Mouse (Mus musculus): Measurements from ENCODE around the gene Slc25a17.
A peak's percentile ranks its signal among the peaks of the same experiment; 100 is the strongest.

The Slc25a17 gene

DNA sequence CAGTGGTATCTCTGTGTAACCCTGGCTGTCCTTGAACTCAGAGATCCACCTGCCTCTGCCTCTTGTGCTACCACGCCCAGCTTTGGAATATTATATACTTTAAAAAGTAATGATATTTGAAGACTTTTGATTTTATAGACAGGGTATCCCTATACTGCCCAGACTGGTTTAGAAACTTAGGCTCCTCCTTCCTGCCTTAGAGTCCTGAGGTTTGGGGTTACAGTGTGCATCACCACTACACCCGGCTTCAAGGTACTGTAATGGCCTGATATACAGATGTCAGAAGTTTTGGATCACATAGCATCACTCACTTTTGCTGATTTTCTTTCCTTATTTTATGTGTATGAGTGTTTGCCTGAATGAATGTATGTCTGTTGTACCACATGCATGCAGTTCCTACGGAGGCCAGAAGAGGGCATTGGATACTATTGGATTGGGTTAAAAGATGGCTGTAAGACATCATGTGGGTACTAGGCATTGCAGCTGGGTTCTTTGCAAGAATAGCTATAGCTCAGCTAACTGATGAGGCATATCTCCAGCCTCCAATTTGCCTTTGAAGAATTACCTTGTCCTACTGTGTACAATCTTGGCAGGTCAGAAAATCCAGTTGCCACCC is 5.4 kb downstream of the Slc25a17 start:
- peak; percentile 50 for DNase-seq (ENCODE audit: low spot score)

DNA sequence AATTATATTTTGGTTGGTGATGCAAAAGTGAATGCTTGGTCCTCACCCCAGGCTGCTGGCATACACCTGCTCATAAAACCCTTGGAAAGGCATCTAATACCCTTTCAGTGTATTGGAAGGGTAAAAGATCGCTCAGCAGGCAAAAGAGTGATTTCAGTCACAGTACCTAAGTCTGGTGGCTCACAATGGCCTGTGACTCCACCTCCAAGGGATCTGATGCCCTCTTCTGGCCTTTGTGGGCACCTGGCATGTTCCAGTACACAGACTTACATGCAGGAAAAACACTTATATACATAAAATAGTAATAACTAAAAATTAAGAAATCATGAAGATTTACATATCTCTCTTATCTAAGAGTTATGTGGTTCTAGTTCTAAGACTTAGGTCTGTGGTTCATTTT is 8.0 kb downstream of the Slc25a17 start:
- no peak for DNase-seq (ENCODE audit: low spot score)

DNA sequence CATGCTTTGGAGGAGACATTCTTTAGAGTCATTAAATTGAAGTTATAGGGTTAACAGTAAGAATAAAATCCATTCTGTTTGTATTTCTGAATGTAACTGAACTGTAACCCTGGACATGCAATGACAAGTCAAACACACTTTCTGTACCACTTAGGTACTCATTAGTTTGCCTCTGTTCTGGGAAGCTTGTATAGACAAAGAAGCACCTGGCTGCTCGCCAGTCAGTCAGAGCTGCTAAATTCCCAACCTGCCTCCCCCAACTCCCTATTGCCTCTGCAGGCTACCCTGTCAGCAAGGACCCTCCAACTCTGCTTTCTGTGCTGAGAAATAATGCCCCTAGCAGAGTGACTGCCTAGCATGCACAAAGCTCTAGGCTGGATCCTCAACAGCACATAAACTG is 10.2 kb downstream of the Slc25a17 start:
- DNase-seq (ENCODE audit: low spot score) = peak; percentile 44

- no peak for DNase-seq (ENCODE audit: low spot score)
Observed at GRCm38 (mm10) chr15:81348366-81348765, 12.2 kb downstream of the Slc25a17 start.

DNA sequence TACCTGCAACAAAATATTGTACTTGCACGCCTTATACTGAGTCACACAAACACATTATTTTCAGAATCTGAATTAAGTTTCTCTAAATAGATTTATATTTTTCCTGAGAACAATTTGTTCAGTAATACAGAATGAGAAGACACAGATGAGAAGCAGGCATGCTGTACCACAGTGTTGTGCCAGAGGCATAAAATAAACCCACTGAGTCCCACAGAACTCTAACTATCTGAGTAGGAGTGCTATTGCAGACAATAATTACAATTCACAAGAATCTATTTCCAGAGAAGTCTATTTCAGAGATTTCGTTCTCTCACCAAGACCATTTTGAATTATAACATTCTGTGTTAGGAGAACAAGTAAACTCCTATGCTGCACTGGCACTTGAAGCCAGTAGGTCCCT is 13.1 kb downstream of the Slc25a17 start:
- DNase-seq (ENCODE audit: low spot score) = no peak

GRCm38 (mm10) chr15:81341426-81341825 is 19.2 kb downstream of the Slc25a17 start:
- DNase-seq (ENCODE audit: low spot score) = no peak

GRCm38 (mm10) chr15:81339158-81339557 is 21.5 kb downstream of the Slc25a17 start:
- DNase-seq (ENCODE audit: low spot score) = no peak

DNA sequence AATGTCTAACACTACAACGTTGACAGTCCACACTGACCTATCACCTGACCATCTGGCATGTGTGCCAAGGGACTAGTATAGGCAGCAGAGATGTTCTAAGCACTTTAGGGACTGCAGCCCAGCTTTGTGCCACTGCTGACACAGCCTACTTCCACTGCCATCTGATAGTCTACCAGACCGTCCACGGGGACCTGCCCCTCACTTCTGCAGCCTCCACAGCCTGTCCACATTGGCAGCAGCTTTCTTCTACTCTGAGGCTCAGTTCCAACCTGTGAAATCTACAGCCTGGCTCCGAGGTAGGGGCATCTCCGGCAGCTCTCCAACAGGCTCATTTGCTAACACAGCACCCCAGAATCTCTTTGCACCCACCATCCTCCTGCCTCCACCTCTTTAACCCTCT is 24.1 kb downstream of the Slc25a17 start:
- DNase-seq (ENCODE audit: low spot score) = no peak

GRCm38 (mm10) chr15:81332517-81332916 is 28.1 kb downstream of the Slc25a17 start:
- DNase-seq (ENCODE audit: low spot score) = no peak

DNA sequence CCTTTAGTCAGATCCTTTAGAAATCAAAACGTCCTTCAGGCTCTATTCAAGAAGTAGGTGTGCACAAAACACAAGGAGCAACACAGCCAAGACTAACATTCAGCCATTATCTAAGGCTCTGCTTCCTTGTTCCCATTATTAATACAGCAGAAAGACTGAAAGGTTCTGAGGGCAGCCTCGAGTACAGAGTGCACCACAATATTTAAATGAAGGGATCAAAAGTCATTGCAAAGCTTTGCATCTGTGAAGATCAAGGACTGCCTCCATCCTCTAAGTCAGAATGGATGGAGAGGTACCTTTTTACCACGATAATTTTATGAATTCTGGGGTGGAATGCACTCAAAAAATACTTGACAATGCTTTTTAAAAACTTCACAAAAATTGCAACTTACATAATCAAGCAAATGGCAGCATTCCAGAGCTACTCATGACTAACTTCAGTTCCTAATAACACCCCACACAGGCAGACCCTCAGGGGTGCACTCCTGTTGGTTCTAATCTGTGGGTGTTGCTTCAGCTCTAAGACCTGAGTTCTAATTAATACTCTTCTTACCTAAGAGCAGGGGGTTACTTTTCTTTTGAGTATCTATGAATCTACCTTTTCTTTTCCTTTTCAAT is 29.7 kb downstream of the Slc25a17 start:
- DNase-seq (ENCODE audit: low spot score) = no peak

DNA sequence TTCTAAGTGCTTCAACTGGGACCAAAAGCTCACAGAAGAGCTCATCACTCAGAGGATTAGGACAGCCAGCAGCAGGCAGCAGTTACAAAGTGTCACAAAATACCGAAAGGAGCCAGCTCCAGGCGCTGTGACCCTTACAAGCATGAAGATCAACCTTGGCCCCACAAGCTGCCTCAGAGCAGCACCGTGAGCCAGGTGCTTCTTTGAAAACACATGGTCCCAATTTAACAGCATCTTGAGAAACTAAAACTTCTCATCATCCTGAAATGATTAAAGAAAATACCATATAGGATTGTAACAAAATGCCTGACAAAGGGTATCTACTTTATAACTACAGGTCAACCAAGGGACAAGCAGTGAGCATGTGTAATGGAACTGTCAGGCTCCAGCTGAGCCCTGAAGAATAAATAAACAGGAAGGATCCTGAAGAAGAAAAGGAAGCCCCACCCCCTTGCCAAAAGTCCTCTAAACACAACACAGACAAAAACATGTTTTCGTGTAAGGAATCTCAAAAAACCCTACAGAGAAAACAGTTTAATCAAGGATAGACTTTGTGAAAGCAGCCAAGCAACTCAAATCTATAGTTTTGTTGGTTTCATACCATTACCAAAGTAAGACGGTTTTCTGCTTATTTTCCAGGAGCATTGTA is 30.8 kb downstream of the Slc25a17 start:
- DNase-seq (ENCODE audit: low spot score) = no peak

- DNase-seq (ENCODE audit: low spot score) = no peak
Observed at GRCm38 (mm10) chr15:81327501-81327900, 33.1 kb downstream of the Slc25a17 start.

GRCm38 (mm10) chr15:81324979-81325378 is 35.6 kb downstream of the Slc25a17 start:
- DNase-seq (ENCODE audit: low spot score) = no peak

DNA sequence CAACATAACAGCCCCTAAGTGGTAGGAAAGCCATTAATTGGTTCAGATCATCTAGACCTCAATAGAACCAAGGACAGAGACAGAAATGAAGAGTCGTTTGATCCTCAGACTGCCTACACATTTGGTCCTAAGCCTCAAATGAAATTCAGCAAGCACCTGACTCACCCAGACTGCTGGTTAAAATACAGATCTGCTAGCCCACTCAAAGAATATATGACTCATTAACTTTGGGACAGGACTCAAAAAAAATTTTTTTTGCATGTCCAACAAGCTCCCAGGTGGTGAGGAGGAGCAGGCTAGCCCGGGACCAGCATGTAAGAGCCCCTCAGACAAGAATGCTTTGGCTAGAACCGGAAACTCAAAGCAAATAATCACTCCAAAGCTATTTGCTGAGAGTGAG is 40.5 kb downstream of the Slc25a17 start:
- DNase-seq (ENCODE audit: low spot score) = no peak

DNA sequence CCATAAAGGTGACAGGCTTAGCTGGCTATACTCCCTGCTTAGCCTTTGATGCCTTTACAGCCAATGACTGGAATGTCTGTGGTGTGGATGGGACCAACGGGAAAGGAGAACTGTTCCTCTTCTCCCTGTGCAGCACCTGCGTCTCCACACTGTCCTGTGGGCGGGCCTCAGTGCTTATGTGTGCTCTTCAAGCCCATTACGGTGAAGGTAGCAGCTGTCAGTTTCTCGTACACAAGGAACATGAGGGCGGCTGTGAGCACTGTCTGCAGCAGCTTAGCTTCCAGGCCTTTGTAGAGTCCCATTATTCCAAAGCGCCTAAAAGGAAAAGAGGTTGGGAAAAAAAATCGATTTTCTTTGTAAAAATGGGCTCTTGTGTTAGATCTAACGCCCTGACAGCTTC is 41.1 kb downstream of the Slc25a17 start:
- DNase-seq (ENCODE audit: low spot score) = no peak

GRCm38 (mm10) chr15:81313928-81314327 is 46.7 kb downstream of the Slc25a17 start:
- no peak for DNase-seq (ENCODE audit: low spot score)

DNA sequence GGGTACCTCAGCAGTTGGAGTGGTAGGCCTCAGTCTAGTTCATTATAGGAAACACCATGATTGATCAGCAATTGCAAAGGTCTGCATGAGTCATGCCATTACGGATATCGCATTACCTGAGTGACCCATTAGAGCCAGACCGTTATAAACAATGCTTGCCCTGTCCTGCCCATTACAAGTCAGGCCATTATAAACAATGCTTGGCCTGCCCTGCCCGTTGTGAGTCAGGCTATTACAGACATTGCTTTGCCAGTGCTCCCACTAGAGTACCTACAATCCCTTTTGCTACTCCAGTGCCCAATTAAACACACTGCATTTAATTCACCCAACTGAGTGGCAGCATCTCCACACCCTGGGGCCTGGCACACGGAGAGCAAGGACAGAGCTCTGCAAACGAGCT is 49.6 kb downstream of the Slc25a17 start:
- no peak for DNase-seq (ENCODE audit: low spot score)

GRCm38 (mm10) chr15:81310353-81310752 is 50.3 kb downstream of the Slc25a17 start:
- no peak for DNase-seq (ENCODE audit: low spot score)

DNA sequence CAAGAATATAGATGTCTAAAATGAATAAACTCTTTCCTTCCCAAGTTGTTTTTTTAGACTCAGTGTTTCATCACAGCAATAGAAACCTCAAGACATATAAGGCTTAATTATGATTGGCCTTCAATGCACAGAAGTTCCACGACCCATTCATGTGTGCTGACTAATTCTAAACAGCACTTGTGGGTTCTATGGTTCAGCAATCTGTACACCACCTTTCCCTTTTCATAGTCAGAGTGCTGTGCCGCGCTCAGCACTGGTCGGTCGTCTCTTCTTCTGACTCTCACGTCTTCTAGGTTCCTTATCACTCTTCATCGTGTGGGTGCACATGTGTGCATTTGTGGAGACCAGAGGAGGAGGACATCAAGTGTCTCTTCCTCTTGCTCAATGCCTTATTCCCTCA is 52.6 kb downstream of the Slc25a17 start:
- DNase-seq (ENCODE audit: low spot score) = no peak

- no peak for DNase-seq (ENCODE audit: low spot score)
Observed at GRCm38 (mm10) chr15:81306501-81306900, 54.1 kb downstream of the Slc25a17 start.

GRCm38 (mm10) chr15:81305035-81305434 is 55.6 kb downstream of the Slc25a17 start:
- no peak for DNase-seq (ENCODE audit: low spot score)

DNA sequence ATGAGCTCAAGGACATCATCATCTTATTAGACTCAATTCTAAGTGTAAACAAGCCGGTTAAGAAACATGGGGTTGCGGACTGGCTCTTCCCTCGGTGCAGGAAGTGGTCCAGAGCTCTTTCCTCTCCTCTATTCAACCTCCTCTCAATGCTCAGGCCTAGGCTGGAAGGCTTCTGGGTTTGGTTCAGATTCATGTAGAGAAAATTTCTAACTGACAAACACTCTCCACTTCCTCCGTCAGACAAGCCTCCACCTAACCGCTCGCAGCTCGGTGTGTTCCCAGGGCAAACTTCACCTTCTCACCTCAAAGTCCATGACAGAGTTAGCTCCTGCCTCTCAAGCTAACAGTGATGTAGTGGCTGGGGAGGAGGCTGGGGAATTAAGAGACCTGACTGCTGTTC is 56.6 kb downstream of the Slc25a17 start:
- DNase-seq (ENCODE audit: low spot score) = no peak

- DNase-seq (ENCODE audit: low spot score) = no peak
Observed at GRCm38 (mm10) chr15:81302151-81302808, 58.3 kb downstream of the Slc25a17 start.

Measured in urinary bladder, postnatal 14 days (tissue).